Mouse (Mus musculus): Measurements from ENCODE around the gene Lbh.

The Lbh gene

DNA sequence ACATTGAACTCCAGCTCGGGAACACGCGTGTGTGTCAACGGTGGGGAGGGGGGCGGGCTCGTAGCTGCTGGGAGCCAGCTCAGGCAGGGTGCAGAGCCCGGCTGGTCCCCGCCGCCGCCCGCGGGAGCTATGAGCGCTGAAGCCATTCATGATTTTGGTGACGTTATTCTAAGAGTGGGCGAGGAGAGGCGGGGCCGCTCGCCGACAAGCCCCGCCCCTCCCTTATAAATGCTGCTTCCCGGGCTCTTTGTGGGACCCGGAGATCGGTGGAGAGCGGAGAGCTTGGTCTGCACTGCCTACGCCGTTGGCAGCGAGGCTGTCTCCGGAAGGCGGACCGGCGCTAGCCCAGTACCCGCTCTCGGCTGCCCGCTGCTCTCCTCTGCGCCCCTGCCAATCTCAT, at the start of gene Lbh:
Lbh (plus strand) TSS at position 253 of the 400 bp plus-strand sequence.
- peak; percentile 97 to 98 for DNase-seq (ENCODE audit: low read depth in 2 of 2, low spot score in 2 of 2)

DNA sequence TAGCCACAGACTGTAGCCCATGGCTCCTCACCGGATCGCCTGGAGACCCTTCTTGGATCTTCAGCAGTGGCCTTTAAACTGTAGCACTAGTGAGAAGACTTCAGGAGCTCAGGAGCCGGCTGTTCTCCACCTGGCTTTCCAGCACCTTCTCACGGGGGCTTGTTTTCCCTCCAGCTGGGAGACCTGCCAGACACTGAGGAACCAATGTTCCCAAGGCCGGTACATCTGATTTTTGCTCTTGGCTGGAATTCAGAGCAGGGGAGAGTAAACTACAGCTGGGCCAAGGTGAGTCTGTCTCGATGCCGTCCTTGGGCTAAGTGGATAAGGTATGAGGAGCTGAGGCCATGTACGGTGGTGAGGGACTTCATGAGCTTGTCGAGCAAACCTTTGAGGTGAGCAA, 39.1 kb upstream of the Lbh start:
- DNase-seq (ENCODE audit: low read depth in 2 of 2, low spot score in 2 of 2) = no peak

DNA sequence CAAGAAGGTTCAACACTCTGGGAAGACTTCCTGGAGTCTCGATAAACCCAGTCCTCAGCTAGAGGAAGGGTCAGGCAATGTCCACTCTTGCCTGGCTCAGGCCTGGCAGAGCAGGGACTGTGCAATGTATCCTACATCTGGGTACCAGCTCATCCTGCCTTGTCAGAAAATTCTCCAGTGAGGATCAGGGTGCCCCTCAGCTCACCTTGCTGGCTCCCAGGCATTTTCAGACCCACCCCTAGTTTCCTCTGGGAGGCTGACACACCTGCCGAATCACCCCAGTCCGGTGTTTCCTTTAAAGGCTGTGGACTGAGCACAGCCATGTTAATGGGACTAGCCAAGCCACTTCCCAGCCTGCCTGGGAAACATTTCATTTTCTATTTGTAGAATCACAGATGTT, 37.9 kb upstream of the Lbh start:
- no peak for DNase-seq (ENCODE audit: low read depth in 2 of 2, low spot score in 2 of 2)

DNA sequence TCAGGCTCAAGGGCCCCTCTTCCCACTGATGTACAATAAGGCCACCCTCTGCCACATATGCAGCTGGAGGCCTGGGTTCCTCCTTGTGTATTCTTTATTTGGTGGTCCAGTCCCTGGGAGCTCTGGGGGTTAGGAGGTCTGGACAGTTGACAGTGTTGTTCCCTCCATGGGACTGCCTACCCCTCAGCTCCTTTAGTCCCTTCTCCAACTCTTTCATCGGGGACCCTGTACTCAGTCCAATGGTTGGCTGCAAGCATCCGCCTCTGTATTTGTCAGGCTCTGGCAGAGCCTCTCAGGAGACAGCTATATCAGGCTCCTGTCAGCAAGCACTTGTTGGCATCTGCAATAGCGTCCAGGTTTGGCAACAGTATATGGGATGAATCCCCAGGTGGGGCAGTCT, 37.1 kb upstream of the Lbh start:
- DNase-seq (ENCODE audit: low read depth in 2 of 2, low spot score in 2 of 2) = no peak

DNA sequence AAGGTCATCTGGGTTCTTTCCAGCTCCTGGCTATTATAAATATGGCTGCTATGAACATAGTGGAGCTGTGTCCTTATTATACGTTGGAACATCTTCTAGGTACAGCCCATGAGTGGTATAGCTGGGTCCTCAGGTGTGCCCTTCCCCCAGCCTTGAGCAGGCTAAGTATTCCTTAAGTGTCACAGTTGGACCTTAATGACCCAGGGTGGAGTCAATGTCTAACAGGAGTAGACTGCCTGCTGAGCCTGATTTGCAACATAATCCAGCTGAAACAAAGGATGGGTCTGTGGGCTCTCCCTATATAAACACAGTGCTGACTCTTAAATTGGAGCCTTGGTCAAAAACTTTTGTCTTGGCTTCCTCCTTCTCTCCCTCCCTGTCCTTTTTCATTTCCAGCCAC, 36.3 kb upstream of the Lbh start:
- no peak for DNase-seq (ENCODE audit: low read depth in 2 of 2, low spot score in 2 of 2)

DNA sequence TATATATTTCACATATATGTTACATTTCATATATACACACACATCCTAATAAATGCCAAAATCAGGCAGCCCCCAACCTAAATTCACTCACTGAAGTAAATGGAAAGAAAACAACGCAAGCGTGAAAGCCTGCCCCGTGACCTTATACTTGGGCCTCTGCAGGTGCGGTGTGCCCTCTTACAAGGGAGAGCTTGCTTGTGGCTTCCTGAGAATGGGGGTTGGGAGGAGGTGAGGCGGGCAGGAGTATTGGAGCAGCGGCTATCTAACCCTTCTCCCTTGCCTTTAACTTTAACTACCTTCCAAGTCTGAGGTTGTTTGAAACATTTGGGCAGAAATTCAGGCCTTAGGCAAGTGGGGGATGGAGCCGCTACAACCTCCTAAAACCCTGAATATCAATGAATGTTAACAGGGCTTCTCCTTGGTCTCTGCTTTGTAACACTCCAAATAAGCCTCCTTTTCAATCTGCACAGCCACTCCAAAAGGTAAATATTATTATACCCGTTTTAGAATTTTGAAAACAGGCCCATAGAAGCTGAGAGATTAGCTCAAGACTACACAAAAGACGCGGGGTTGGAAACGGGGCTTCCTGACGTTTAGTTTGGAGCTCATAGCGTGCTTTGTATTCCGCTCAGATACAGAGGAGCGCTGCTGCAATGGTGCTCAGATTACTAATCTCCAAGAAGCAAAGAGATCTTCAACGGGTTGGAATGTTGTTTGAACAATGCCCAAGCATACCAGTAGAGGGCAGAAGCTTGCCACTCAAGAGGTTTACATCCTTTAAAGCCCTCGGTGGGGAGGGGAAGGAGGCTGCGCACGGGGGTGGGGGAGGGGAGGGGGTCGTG, 28.3 kb upstream of the Lbh start:
- DNase-seq (ENCODE audit: low read depth in 2 of 2, low spot score in 2 of 2) = peak; percentile 44 to 70

DNA sequence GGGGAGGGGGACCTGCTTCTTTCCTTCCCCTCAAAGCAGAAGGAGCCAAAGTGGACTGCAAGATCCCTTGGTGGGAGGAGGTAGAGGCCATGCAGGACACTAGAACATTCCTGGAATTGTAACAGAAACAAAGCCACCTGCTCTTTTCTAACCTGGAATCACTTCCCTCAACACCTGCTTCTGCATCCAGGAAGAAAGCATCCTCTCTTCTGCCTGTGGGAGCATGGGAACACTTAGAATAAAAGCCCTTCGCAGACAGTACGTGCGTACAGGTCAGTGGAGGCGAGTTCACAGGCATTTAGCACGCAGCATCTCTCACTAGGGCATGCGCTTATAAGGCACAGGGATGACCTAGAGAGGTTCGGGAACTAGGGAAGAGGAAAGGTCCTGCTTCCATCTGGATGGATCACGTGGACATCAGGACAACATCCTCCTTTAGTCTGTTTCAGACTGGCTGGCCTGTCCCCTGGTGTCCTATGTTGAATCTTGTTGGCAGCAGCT, 27.7 kb upstream of the Lbh start:
- DNase-seq (ENCODE audit: low read depth in 2 of 2, low spot score in 2 of 2) = no peak

DNA sequence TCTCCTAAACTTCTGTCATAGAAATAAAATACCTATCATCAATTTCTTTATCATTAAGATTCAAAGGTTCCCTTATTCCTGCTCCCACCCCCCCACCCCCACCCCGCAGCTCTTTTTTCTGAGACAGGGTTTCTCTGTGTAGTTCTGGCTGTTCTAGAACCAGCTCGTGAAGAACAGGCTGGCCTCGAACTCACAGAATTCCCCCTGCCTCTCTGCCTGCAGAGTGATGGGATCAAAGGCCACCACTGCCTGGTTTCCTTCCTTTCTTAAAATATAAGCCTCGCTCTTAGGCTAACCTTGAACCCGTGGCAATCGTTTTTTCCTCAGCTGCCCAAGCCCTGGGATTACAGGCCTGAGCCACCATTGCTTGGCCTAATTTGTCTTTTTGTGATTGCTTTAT, 26.5 kb upstream of the Lbh start:
- no peak for DNase-seq (ENCODE audit: low read depth in 2 of 2, low spot score in 2 of 2)

DNA sequence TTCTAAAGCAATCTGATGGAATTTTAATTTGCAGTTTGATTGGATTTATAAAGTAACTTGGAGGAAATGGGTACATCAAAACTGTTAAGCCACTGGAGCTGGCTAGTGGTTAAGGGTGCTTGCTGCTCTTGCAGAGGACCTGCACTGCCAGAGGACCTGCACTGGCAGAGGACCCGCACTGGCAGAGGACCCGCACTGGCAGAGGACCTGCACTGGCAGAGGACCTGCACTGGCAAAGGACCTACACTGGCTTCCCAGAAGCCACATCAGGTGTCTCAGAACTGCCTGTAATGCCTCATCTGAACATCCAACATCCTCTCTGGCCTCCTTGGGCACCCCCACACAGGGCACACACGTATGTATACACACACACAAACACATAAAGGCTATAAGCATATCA, 22.6 kb upstream of the Lbh start:
- no peak for DNase-seq (ENCODE audit: low read depth in 2 of 2, low spot score in 2 of 2)

DNA sequence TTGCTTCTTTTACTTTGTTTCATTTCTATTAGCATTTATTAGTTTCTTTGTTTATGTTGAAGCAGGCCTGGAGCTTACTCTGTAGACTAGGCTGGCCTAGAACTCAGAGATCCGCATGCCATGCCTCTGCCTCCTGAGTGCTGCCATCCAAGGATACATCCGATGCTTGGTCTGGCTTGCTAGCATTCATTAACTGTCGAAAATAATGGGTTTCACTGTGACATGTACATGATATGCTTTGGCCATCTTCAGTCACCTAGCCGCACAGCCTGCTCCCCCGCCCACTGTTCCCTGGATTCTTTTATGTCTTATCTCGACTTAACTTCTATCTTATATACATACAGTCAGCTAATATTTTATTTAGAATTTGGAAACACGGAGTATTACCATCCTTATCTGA, 21.0 kb upstream of the Lbh start:
- no peak for DNase-seq (ENCODE audit: low read depth in 2 of 2, low spot score in 2 of 2)

DNA sequence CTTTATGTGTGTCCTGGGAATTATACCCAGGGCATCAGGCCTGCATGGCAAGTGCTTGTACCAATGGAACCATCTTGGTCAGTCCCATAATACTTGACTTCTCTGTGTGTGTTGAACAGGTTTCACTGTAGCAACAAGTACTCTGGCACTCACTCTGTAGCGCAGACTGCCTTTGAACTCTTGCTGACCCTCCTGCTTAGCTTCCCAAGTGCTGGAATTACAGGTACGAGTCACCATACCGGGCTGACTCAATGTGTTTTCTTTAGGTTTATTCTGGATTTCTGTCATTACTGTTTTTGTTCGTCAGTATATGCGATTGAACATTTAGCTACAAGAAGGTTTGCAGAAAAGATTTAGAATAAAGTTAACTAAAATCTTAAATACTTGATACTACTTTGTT, 20.1 kb upstream of the Lbh start:
- no peak for DNase-seq (ENCODE audit: low read depth in 2 of 2, low spot score in 2 of 2)

DNA sequence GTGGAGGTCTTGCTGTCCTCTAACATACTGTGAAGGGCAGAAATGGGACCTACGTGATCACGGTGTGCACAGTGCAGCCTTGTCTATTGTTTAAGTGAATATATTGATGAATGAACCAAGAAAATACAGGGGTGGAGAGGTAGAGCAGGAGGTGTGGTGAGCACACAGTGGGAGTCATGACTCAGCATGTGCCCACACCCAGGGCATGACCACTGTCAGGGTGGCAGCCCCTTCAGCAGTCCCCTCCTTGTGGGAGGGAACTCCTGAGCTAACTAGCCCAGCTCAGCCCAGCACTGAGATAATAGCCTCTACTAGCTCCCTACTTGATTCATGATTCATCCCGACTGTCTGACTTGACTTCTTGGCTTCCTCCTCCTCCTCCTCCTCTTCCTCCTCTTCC, 19.3 kb upstream of the Lbh start:
- no peak for DNase-seq (ENCODE audit: low read depth in 2 of 2, low spot score in 2 of 2)

DNA sequence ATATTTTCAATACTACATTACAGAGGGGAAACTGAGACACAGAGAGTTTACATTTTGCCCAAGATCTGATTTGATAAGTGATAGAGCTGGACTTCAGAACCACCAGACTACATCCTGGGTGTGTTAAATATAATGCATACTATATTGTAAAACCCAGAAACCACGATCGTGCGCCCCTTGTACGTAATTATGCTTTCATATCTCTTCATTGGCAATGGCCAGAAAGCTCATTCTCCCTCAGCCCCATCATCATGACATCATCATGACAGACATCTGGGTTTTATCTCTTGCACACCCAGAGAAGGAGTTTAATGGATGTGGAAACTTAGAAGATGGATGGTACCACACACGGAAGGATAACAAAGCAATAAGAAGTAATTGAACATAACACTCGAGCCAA, 17.1 kb upstream of the Lbh start:
- DNase-seq (ENCODE audit: low read depth in 2 of 2, low spot score in 2 of 2) = no peak

DNA sequence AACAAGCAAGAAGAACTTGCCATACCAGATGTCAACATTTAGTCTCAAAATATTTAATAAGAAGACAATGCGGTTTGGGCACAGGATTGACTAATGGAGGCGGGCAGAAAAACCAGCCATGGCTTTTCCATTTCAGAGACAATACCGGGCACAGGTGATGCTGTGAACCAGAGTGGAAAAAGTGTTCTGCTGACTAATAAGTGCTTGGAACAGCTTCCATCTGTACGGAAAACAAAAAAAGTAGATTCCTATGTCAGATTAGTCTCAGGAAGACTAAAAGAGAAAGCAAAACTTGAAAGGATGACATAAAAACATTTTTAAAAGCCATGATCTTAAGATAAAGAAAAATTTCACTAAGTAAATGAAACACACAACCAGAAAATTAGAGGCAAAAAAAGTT, 16.4 kb upstream of the Lbh start:
- DNase-seq (ENCODE audit: low read depth in 2 of 2, low spot score in 2 of 2) = no peak

DNA sequence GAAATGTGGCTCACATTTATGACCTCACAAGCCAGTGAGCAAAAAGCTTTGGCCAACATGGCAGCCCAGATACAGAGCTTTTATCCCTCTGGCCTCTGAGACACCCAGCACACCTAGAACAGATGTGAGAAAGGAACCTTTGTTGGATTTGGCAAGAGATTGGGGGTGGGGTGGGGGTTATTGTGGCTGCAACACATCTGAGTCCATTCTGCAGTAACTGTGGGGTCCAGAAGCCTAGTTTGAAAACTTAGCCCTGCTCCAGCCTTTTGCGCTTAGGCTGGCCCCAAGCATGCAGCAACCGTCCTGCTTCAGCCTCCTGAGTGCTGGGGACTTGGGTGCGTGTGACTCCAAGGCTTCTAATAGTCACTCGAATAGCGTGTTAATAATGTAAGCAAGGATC, 14.8 kb upstream of the Lbh start:
- DNase-seq (ENCODE audit: low read depth in 2 of 2, low spot score in 2 of 2) = no peak

DNA sequence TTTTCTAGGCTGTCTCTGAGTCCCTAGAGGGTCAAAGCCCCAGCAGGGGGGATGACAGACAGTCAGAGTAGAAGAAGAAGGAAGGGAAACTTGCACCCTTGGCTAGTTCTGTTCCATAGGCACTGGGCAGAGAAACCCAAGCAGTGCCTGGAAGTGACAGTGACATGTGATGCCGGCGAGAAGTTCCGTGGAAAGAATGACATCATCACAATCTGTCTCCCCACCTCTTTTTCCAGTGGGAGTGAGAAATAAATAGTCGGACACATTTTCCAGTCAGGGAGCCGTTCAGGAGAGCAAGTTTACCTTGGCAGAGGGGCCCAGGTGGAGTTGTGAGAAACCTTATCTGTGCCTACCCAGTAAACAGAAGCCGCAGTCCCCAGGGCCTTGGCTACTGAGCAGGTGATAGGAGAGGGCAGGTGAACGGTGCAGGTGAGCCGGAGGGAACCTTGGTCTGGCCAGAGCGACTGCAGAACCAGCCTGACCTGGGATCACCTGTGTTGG, 14.1 kb upstream of the Lbh start:
- DNase-seq (ENCODE audit: low read depth in 2 of 2, low spot score in 2 of 2) = no peak

DNA sequence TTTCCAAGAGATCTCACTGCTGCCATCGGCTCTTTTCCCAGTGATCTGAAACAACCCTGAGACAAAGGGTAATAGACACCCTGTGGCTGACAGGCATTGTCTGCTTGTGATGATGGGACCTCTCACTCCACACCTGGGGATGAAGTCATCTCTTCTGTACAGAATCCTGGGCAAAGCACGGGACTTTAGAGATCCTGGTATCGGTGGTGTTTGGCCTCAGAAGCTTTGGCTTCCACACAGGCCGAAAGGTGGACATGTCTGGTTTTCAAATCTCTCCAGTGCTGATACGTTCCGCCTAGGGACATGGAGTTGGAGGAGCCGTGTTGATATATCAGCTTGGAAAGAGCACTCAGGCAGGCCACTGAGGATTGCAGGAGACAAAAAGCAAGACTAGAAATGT, 13.2 kb upstream of the Lbh start:
- DNase-seq (ENCODE audit: low read depth in 2 of 2, low spot score in 2 of 2) = no peak

DNA sequence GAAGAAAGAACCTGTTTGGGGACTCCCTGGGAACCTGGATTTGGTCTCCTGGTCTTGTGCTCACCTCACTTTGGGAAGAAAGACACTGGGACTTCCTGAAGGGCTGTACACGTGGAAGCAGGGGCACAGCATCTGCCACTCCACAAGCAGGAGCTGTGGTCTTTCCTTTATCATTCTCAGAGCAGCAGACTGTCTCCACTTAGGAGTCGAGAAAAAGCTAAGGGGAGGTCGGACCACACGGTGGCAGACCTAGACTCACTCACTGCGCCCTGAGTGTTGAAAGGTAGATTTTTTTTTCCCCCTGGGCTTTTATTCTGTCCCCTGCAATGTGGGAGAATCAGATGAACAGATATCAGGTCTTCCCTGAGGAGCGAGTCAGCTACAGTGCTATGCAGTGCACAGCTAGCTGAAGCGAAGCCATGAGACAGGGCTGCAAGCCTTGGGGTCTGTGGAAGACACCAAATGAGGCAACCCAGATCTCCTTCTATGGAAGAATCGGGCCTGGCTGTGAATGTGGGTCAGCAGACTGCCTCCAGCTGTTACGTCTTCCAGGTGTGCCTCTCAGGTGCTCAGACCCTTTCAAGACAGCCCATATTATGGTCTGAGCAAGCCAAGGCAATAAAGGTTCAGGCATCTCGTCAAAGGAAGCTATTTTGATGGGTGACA, 11.7 kb upstream of the Lbh start:
- no peak for DNase-seq (ENCODE audit: low read depth in 2 of 2, low spot score in 2 of 2)

DNA sequence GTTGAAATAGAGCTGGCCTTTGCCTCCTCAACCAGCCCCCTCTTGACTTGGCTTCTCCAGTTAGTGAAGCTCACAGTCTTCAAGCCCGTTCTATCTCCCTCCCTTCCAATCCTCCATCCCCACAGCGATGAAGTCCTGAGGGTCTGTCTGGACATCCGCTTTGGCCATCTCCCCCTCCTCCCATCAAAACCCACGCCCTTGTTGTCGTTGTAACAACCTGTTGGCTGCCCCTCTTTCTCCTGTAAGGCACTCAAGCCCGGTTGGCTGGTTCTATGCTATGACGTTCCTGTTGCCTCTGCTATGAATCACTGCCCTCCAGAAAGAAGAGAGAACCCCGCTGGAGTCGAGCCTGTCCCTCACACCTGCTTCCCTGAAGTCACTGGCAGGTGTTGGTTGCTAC, 10.9 kb upstream of the Lbh start:
- DNase-seq (ENCODE audit: low read depth in 2 of 2, low spot score in 2 of 2) = no peak

DNA sequence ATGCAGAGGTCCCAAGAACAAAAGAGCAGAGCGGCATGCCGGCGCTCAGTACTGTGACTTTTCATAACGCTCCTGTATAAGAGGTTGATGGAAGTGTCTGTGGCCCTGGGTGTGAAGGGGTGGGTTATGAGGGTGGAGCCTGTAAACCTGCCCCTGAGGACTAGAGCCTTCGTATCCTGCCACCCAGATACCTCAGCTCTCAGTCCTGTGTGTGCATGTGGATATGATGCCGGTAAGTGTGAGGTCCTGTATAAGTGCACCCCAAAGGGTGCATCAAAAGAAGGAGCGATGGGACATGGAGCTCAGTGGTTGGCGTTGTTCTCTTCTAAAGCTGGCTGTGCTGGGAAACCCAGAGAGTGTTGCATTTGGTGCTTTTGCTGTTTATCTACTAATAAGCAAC, 10.3 kb upstream of the Lbh start:
- no peak for DNase-seq (ENCODE audit: low read depth in 2 of 2, low spot score in 2 of 2)

DNA sequence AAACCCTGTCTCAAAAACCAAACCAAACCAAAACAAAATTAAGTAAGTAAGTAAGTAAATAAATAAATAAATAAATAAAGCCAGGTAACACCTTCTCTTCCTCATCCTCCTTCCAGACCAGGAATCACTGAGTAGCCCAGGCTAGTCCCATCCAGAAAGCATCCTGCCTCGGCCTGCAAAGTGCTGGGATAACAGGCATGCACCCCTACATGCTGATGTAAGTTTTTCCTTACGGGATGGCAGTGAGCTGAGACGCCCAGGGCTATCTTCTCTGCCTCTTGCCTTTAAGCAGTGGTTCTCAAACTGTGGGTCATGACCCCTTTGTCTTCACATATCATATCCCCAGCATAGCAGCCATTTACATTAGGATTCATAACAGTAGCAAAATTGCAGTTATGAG, 9.5 kb upstream of the Lbh start:
- DNase-seq (ENCODE audit: low read depth in 2 of 2, low spot score in 2 of 2) = no peak

DNA sequence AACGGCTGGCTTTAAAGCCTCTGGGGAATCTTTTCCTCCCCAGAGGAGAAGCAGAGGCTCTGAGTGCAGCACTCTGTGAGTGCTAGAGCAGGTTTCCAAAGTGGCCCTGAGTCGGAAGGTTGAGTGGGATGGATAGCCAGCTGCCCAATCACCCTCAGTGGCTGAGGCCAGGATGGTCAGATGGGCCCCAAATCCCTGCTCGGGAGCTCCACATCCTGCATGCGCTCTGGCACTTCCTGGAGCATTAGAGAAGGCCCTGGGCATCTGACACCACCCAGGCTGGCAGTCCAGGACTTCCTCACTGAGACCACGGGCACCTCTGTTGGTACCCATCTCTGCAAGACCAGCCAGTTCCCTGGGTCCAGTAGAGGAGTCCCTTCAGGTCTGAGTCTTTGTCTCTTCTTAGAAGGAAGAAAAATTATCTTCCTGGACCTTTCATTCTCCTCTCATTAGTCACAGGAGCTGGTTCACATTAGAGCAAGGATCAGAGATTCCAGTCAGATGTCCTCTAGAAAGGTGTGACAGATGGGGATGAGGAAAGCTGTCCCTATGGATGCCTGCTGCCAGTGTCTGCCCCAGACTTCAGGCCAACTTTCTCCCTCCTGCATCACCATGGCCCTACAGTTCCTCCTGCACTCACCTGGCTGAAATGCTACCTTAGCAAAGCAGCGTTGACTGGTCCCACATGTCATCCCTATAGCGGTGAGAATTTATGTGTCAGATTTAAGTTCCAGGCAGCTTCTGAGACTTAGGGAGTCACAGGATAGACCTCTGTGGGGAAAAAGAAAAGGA, 8.8 kb upstream of the Lbh start:
- DNase-seq (ENCODE audit: low read depth in 2 of 2, low spot score in 2 of 2) = no peak

Data from CD8-positive naive resting alpha-beta T cell, adult 2 months (primary cell).